Mouse (Mus musculus) liver, embryonic 14.5 days (tissue): ENCODE results near the gene Dnase1l2.

Experiments
- CTCF ChIP-seq: IDR thresholded peaks from 2 replicates; pipeline ENCODE4 v1.5.1; 2016; ENCODE audit warnings: antibody characterized with exemption, low read depth, control low read depth
- EP300 ChIP-seq: IDR thresholded peaks from 2 replicates; pipeline ENCODE4 v1.6.1; 2016; ENCODE audit warnings: antibody characterized with exemption, low read depth

DNA sequence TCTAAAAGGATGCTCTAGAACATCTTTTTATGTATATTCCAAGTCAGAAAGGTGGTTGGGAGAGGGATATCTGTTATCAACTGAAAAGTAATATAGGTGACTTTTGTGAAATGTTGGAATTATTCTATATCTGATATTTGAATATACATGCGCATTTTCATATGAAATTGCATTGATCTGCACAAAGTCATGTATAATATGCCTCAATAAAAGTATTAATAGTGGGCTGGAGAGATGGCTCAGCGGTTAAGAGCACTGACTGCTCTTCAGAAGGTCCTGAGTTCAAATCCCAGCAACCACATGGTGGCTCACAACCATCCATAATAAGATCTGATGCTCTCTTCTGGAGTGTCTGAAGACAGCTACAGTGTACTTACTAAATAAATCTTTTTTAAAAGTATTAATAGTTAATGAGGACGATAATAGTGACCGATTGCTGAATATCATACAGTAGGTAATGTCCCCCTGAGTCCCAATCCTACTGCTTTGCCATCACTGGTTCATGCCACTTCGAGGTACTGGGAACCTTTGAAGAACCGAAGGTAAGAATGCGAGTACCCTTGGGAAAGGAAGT is 26.5 kb upstream of the Dnase1l2 start:
- no peak for TF ChIP-seq CTCF
- TF ChIP-seq EP300 = no peak
